Mouse (Mus musculus) lung, embryonic 15.5 days (tissue): ENCODE measurements around the gene Bex1. TPM values are rescaled to one million over a fixed set of nuclear protein-coding genes. Genes with fewer than 3 reads are reported as not detected.
"Not testable (repeated sequence)": the region's sequence is repeated elsewhere in the genome, so short reads cannot be mapped to it uniquely, and the experiment has no call there.

Experiments used
- ATAC-seq: fragments of 200-750 bp; cut with Nextera tagmentation; 2 replicates; pipeline ENCODE4 v1.8.0; 2017; ENCODE audit warnings: moderate number of reproducible peaks, borderline replicate concordance; ENCODE audit not compliant: low FRiP score, low TSS enrichment; ENCODE audit errors: extremely low read depth
- H3K27ac ChIP-seq: fragments of 300-500 bp; sonication (generic); 2 replicates; pipeline ENCODE4 v1.5.1; 2015; ENCODE audit warnings: moderate library complexity, mild to moderate bottlenecking, inconsistent platforms
- H3K27me3 ChIP-seq: fragments of 300-500 bp; sonication (generic); 2 replicates; pipeline ENCODE4 v1.6.1; 2015; ENCODE audit warnings: inconsistent platforms
- H3K36me3 ChIP-seq: fragments of 300-500 bp; sonication (generic); 2 replicates; pipeline ENCODE4 v1.6.1; 2015; ENCODE audit warnings: inconsistent platforms
- H3K4me1 ChIP-seq: fragments of 300-500 bp; sonication (generic); 2 replicates; pipeline ENCODE4 v1.6.1; 2015; ENCODE audit warnings: inconsistent platforms
- H3K4me2 ChIP-seq: fragments of 300-500 bp; sonication (generic); 2 replicates; pipeline ENCODE4 v1.6.1; 2015; ENCODE audit warnings: inconsistent platforms, mild to moderate bottlenecking, moderate library complexity
- H3K4me3 ChIP-seq: fragments of 300-500 bp; sonication (generic); 2 replicates; pipeline ENCODE4 v1.5.1; 2015; ENCODE audit warnings: mild to moderate bottlenecking, inconsistent platforms
- H3K9ac ChIP-seq: fragments of 300-500 bp; sonication (generic); 2 replicates; pipeline ENCODE4 v1.6.1; 2015; ENCODE audit warnings: inconsistent platforms
- H3K9me3 ChIP-seq: fragments of 300-500 bp; sonication (generic); 2 replicates; pipeline ENCODE4 v1.6.1; 2016; ENCODE audit warnings: inconsistent platforms
- WGBS: fragments of 180-500 bp; shearing (Covaris S2); methylation state at CpG from one replicate; pipeline ENCODE4 v1.1.7; 2015; 5-methylcytosine and 5-hydroxymethylcytosine counted together
- polyA plus RNA-seq: library from polyadenylated mRNA; unstranded; fragments of >200 nt; fragmentation: Nextera tagmentation; extraction: Ambion mirVana; gene quantifications from 2 replicates; pipeline ENCODE4 v1.2.1, GENCODE M21; 2015

The Bex1 gene
- 85.4 and 99.2 TPM in 2 replicates for polyA plus RNA-seq

DNA sequence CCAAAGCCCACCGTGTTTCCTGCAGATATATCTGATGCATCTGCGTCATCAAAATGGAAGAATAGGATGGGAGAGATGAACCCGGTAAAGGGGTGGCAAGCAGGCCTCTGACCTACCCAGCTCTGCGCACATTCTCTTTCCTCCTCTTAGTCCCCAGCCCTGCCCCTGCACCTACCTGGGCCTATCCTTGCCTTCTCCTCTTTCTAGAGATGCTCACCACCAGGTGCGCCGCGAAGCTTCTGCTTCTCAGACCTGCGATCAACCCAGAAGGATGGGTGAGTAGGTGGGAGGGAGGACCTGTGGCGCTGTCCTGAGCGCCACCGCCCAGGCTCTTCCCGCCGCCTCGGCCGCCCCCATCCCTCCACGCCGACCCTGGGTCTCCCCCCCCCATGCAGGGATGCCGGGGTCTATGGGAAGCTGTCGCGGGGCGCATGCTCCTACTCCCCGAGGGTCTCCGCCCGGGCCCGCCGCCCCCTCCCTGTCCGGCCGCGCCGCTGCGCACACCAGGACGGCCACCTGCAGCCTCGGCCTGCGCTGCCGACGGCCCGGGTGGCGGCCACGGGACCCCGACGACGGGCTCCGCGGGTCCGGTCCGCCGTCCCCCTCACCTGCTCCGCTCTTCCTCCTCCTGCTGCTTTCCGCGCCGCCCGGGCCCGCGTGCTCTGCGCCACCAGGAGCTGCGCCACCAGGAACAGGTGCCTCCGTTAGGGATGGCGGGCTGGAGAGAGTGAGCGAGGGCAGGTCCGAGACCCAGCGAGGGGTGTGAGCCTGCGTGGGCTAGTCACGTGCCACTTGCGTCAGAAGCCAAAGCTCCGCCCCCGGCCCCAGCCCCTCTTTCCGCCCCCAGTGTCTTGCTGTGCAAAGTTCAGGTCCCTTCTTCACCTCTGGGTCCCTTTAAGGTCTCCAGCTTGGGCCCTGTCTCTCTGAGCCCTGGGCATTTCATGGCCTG is at the start of gene Bex1, which contains the start of gene Tceal7:
TSS of gene Bex1 (minus strand) at position 785 of the 949 bp plus-strand sequence.
TSS of gene Tceal7 (plus strand) at position 51 of the 949 bp plus-strand sequence.
- not testable (repeated sequence) for H3K9me3 ChIP-seq, H3K9ac ChIP-seq, H3K4me1 ChIP-seq, H3K36me3 ChIP-seq, H3K27ac ChIP-seq, H3K27me3 ChIP-seq
- ATAC-seq: peak; percentile 87
- H3K4me2 ChIP-seq: peak within 1 kb of the TSS; percentile 49
- peak within 1 kb of the TSS; percentile 36 for H3K4me3 ChIP-seq
- 15% methylated on average over 21 of the region's 67 CpGs for WGBS

DNA sequence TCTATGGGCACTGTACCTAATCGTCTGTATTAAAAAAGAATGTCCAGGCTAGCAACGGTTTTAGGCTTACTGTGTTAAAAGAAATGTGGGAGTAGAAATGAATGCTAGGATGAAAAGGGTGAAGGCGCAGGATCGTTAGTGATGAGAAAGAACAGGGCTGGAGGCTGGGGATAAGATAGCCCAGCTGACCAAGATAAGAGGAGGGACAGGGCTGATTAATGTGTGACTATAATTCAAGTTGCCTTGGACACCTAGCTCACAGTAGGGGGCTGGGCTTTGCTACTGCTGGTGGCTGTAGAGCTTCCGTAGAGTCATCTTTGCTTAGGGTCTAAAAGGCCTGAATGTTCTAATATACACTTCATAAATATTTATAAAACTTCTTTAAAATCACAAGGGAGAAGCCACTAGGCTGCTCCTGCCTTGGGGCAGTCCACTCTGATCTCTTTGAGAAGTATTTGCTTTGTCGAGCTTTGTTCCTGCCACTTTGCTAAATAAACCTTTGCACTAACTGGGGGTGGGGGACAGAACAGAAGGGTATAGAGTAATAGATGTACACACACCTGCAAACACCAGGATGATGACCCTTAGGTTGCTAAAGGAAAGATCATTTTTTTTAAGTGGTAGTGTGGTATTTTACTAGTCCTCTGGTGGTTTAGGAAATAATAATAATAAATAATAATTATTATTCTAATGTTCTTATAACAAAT is 36.9 kb upstream of the Bex1 start:
- H3K36me3 ChIP-seq: peaks cover 6% of the 10 kb centered on the region; the same call in 1 of the 2 replicates
- no peak overlapping the region for H3K27ac ChIP-seq
- 38% methylated on average over 6 of the region's 6 CpGs for WGBS
- no peak for ATAC-seq
- peaks cover 4% of the 10 kb centered on the region; the same call in 1 of the 2 replicates for H3K4me1 ChIP-seq
- H3K9ac ChIP-seq: no peak overlapping the region
- no peaks in the 10 kb centered on the region for H3K9me3 ChIP-seq
- no peaks in the 10 kb centered on the region for H3K27me3 ChIP-seq
- no peak overlapping the region for H3K4me3 ChIP-seq
- H3K4me2 ChIP-seq: no peak overlapping the region

DNA sequence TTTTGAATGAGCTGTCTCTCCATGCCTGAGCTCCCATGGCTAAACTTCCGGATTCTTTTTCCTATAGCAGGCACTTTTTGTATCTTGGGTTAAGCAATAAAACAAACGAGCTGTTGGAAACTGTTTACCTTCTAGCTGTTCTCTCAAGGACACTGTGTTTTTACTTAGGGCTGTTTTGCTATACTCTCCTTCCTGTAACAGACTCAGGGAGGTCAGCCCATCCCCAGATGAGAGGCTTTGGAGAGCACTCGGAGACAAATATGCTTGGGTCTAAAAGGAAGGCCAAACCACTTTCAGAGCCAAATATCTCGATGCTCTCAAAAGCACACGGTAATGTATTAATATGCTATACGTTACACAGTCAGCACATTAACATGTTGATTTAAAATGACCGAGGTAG is 34.4 kb upstream of the Bex1 start:
- H3K9me3 ChIP-seq: no peaks in the 10 kb centered on the region
- ATAC-seq: no peak
- peaks cover 6% of the 10 kb centered on the region; the same call in 1 of the 2 replicates for H3K36me3 ChIP-seq
- no peaks in the 10 kb centered on the region for H3K27me3 ChIP-seq
- WGBS: 34% methylated on average over 7 of the region's 7 CpGs
- H3K9ac ChIP-seq: no peak overlapping the region
- peaks cover 4% of the 10 kb centered on the region; the same call in 1 of the 2 replicates for H3K4me1 ChIP-seq
- peak overlapping the region; percentile 53; the same call in 1 of the 2 replicates for H3K27ac ChIP-seq
- no peak overlapping the region for H3K4me2 ChIP-seq
- no peak overlapping the region for H3K4me3 ChIP-seq

DNA sequence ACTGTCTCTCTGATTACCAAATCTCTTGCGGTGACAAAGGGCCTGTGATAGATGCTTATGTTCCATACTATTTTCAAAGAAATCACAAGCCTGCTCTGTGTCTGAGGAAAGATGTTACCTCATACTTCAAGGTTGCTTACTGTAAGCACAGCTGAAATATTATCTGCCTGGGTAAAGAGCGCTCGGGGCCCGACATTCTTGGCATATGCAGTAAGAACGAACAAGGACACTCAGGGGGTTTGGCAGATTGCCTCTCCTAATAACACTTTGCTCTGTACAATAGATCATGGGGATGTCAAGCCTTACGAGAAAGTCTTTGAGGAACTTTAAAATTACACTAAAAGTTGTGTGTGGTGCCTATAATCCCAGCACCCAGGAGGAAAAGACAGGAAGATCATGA is 33.5 kb upstream of the Bex1 start:
- 28% methylated on average over 6 of the region's 6 CpGs for WGBS
- no peak overlapping the region for H3K4me2 ChIP-seq
- H3K27me3 ChIP-seq: no peaks in the 10 kb centered on the region
- ATAC-seq: no peak
- H3K4me3 ChIP-seq: no peak overlapping the region
- H3K36me3 ChIP-seq: peaks cover 6% of the 10 kb centered on the region; the same call in 1 of the 2 replicates
- H3K9me3 ChIP-seq: no peaks in the 10 kb centered on the region
- peaks cover 4% of the 10 kb centered on the region; the same call in 1 of the 2 replicates for H3K4me1 ChIP-seq
- no peak overlapping the region for H3K9ac ChIP-seq
- 0 out of 2 replicates have a peak overlapping the region, but pooled peaks have one; percentile 8 for H3K27ac ChIP-seq

DNA sequence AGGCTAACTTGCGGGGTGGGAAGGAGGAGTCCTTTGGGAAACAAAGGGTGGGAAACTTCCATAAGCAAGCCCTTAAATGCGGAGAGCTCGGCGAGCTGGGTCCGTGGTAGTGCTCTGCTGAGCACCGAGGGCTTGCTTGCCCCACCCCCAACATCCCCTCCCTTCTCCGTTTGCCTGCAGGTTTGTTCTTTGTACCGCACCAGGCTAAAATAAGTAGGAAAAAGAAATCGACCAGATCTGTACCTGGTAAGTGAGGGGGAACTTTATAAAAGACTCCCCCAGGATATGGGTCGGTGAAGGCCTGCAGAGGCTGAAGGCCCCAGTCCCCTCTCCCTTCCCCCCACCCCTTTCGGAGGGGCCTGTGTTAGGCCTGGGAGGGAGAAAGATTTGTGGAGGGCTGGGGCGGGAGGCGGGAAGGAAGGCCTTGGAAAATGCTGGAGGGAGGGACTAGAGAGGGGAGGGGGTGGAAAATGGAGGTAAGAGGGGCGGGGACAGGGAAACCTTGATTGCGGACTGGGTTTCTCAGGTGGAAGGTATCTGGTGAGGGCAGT is 30.3 kb upstream of the Bex1 start:
- Histone ChIP-seq H3K27me3 (no peaks in the 10 kb centered on the region), H3K9ac (peak overlapping the region; percentile 54), H3K27ac (peak overlapping the region; percentile 84), H3K4me1 (peaks cover 4% of the 10 kb centered on the region; the same call in 1 of the 2 replicates), H3K9me3 (no peaks in the 10 kb centered on the region), H3K4me3 (peak overlapping the region; percentile 54), H3K36me3 (peaks cover 6% of the 10 kb centered on the region; the same call in 1 of the 2 replicates), H3K4me2 (peak overlapping the region; percentile 49)
- peak; percentile 80 for ATAC-seq
- WGBS: 16% methylated on average over 14 of the region's 15 CpGs

DNA sequence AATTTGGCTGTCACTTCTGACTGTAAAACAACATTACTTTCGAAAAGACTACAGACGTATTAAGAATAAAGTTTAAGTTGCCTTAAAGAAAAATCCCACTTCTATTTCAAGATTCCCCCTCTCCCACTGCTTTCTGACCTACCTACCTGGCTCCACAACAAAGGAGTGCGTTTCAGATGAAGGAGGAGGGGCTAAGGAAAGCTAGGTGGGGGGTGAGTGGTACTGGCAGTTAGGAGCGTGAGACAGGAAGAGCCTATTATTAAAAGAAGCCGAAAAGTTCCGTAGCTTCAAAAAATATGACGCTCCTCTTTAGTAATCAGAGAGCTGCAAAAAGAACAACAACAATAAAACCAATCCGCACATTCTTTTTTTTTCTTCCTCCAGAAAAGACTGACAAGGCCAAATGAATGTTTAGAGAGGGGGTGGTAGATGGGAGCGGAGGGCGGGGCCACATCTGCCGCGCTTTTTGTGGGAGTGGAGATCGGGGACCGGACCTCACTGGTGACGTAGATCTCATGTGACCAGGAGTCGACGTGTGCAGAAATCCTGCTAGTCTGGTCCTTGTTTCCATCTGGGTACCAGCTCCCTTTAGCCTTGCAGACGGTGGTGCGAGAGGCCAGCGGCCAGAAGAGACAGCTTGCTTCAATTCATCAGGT is 29.4 kb upstream of the Bex1 start, which contains the start of gene Tceal9:
TSS of gene Tceal9 (plus strand) at position 506 of the 656 bp plus-strand sequence.
- no peaks in the 10 kb centered on the region for H3K9me3 ChIP-seq
- peak within 1 kb of the TSS; percentile 49 for H3K4me2 ChIP-seq
- 24% methylated on average over 20 of the region's 20 CpGs for WGBS
- H3K27ac ChIP-seq: peak within 1 kb of the TSS; percentile 84
- peak; percentile 93 for ATAC-seq
- peak within 1 kb of the TSS; percentile 54 for H3K9ac ChIP-seq
- H3K4me1 ChIP-seq: peaks cover 4% of the 10 kb centered on the region; the same call in 1 of the 2 replicates
- H3K36me3 ChIP-seq: peaks cover 6% of the 10 kb centered on the region; the same call in 1 of the 2 replicates
- peak within 1 kb of the TSS; percentile 54 for H3K4me3 ChIP-seq
- no peaks in the 10 kb centered on the region for H3K27me3 ChIP-seq

DNA sequence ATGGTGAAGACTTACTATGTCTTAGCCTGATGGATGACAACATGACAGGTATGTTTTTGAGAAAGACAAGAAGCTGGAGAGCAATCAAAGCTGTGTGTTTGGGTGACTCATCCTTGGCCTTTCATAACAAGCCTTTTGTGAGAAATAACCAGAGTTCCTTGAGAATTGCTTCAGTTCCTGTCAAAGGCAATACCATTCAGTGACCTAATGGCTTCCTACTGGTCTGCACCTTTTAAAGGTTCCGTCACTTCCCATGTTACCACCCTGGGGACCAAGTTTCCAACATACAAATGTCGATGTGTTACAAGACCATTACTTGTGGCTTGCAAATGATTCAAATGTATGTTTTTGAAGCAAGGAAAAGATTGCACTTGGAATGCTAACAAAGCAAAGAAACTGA is 27.9 kb upstream of the Bex1 start:
- Histone ChIP-seq H3K9ac (no peak overlapping the region), H3K27ac (no peak overlapping the region), H3K27me3 (no peaks in the 10 kb centered on the region), H3K4me1 (no peaks in the 10 kb centered on the region), H3K4me3 (no peak overlapping the region), H3K36me3 (peaks cover 6% of the 10 kb centered on the region; the same call in 1 of the 2 replicates), H3K9me3 (no peaks in the 10 kb centered on the region), H3K4me2 (no peak overlapping the region)
- ATAC-seq: no peak
- WGBS: 76% methylated on average over 2 of the region's 2 CpGs

DNA sequence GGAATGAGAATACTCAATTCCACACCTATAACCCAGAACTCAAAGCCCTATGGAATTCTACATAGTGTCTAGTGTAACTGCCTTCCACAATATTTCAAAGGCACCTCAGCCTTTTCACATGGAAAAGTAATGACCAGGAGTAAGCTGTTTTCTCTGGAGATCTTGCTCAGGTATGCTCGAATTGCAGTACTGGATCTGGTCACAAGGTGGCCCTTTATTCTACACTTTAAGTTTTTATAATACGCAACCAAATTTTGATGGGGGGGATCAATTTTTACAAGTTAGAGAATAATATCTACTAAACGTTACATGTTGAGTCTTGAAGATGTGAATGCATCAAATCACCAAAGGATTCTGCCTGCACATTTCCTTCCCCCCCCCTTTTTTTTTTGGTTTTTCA is 22.8 kb upstream of the Bex1 start:
- 41% methylated on average over 3 of the region's 3 CpGs for WGBS
- no peak overlapping the region for H3K27ac ChIP-seq

DNA sequence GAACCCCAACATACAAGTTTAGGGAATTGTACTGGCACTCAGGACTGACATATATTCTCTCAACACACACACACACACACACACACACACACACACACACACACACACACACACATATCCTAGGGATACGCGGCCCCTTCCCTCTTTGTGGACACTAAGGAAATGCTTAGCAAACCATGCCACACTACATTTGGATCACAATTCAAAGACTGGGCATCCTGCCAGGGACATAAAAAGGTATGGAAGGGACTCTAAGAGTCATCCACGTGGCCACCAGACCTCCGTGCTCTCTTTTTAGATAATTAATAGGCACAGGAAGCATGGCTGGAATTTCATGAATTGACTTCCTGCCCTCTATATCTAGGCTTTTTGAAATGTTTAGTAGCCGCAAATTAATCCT is 12.5 kb upstream of the Bex1 start:
- Histone ChIP-seq H3K4me2 (no peak overlapping the region; the same call in 1 of the 2 replicates), H3K36me3 (no peaks in the 10 kb centered on the region), H3K27ac (no peak overlapping the region), H3K4me3 (no peak overlapping the region), H3K9me3 (no peaks in the 10 kb centered on the region), H3K4me1 (no peaks in the 10 kb centered on the region), H3K27me3 (no peaks in the 10 kb centered on the region), H3K9ac (no peak overlapping the region)
- WGBS: 44% methylated on average over 5 of the region's 5 CpGs
- ATAC-seq: no peak

More for the DNA sequence above, 22.8 kb upstream of the Bex1 start:
- H3K4me3 ChIP-seq: no peak overlapping the region
- H3K4me2 ChIP-seq: no peak overlapping the region
- no peaks in the 10 kb centered on the region for H3K36me3 ChIP-seq
- H3K27me3 ChIP-seq: no peaks in the 10 kb centered on the region
- H3K9ac ChIP-seq: no peak overlapping the region
- no peaks in the 10 kb centered on the region for H3K4me1 ChIP-seq
- no peak for ATAC-seq
- no peaks in the 10 kb centered on the region for H3K9me3 ChIP-seq

DNA sequence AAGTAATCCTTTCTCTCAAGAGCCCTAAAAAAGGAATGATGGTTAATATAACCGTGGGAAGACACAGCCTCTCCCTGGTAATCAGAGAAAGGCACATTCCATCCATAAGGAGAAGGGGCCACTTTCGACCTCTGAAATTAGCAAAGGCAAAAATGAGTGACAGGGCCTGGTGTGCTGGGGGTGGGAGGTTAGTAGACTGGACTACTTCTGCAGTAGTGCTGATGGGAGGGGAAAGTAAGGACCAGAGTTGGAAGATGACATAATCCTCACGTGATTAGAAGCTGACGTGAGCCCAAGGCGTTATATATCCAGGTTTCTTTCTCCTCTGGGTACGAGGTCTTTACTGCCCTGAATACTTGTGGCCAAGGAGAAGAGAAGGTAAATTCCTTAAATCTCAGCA is 8.4 kb upstream of the Bex1 start:
- no peak overlapping the region for H3K27ac ChIP-seq
- no peak overlapping the region for H3K9ac ChIP-seq
- H3K4me2 ChIP-seq: no peak overlapping the region
- no peak overlapping the region for H3K4me3 ChIP-seq
- no peak for ATAC-seq
- 71% methylated on average over 6 of the region's 6 CpGs for WGBS
- no peaks in the 10 kb centered on the region for H3K4me1 ChIP-seq
- no peaks in the 10 kb centered on the region for H3K36me3 ChIP-seq
- H3K27me3 ChIP-seq: no peaks in the 10 kb centered on the region
- H3K9me3 ChIP-seq: no peaks in the 10 kb centered on the region

DNA sequence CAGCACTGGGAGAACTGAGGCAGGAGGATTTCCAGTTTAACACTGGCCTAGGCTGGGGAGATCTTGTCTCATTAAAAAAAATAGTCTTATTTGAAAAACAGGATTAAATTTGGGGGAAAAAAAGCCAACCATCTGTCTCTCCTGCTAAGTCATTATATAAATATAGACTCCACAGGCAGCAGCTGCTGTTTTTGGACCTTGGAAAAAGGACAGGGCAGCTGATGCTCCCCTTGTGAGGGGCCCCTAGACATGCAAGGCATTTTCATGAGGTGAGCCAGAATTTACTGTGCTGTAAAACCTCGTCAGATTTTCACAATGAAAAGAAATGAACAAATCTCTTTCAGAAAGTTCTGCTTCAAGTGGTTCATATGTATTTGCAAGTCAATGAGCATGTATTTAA is 990 bp upstream of the Bex1 start:
- Histone ChIP-seq H3K4me1 (no peaks in the 10 kb centered on the region), H3K4me3 (no peak overlapping the region), H3K4me2 (no peak overlapping the region), H3K27ac (no peak overlapping the region), H3K36me3 (no peaks in the 10 kb centered on the region), H3K27me3 (no peaks in the 10 kb centered on the region), H3K9ac (no peak overlapping the region), H3K9me3 (no peaks in the 10 kb centered on the region)
- ATAC-seq: no peak
- WGBS: 36% methylated on average over 1 of the region's 1 CpGs
